Mouse (Mus musculus) cerebellum, postnatal 4 days (tissue): ENCODE data around the gene Cabs1.

Experiments used
- DNase-seq, 2 experiments: peaks; one replicate each; pipeline ENCODE4 v3.0.0; 2022; ENCODE audit warnings: low spot score in 2 of 2, mixed read lengths in 1 of 2

Gene Cabs1

DNA sequence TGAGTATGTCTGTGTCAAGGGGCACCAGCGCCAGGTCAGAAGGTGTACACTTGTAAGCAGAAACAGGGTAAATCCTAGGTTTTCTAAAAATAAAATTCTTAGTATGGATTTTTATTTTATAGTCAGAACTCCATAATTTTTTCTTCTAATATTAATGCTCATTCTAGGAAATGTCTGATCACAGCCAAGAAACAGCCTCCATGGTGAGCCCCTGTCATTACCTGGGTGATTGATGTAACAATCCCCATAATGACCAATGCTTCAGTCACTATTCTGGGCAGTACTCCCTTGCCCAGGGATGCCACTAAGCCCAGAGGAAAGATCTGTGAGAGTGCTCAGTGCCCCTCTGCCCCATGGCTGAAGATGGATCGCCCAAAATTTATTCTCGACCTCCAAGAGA is at the start of gene Cabs1:
Cabs1 (plus strand) TSS at position 301 of the 400 bp plus-strand sequence.
- DNase-seq: no peak

GRCm38 (mm10) chr5:87931603-87932002 is 47.6 kb upstream of the Cabs1 start:
- DNase-seq: no peak

DNA sequence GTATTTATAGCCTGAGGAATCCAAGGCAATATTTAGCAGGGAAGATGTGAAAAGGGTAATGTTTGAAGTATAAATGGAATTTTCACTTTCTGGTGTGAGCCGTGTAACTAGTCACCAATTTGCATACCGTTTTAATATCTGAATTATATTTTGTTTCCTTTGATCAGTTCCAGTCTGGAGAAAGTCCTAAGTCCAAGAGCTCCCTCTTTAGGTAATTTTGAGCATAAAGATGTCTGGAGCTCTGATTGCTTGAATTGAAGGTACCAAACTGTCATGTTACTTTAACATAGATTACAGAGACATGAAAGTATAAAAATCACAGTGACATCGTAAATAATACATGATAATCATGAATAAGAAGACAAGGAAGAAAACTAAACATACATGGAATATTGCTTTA is 38.5 kb upstream of the Cabs1 start:
- DNase-seq: no peak

DNA sequence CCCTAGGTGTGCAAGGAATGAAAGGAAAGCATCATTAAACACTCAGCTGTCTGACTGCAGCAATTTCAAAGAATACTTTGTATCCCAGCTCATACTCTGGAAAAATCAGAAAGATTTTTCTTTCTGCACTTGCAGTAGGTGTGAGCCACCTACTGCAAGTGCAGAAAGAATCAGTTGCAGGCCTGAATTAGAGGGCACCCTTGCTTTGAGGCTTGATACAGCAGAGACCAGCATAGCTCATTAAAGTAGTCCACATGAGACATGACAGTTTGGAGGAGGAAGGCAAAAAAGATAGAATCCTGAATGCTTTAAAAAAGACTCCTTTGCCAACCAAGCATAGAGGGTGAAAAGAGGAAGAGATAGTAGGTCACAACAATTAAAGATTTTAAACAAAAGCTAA is 36.7 kb upstream of the Cabs1 start:
- DNase-seq: no peak

GRCm38 (mm10) chr5:87951836-87952235 is 27.4 kb upstream of the Cabs1 start:
- DNase-seq: no peak

- DNase-seq: no peak
Observed at GRCm38 (mm10) chr5:87969201-87969600, 10.0 kb upstream of the Cabs1 start, which contains the start of the genes 2310003L06Rik and Gm28434. 2310003L06Rik (plus strand) TSS chr5:87969459. Gm28434 (plus strand) TSS chr5:87969517.

GRCm38 (mm10) chr5:87982468-87983214 is 3.4 kb downstream of the Cabs1 start:
- no peak for DNase-seq

DNA sequence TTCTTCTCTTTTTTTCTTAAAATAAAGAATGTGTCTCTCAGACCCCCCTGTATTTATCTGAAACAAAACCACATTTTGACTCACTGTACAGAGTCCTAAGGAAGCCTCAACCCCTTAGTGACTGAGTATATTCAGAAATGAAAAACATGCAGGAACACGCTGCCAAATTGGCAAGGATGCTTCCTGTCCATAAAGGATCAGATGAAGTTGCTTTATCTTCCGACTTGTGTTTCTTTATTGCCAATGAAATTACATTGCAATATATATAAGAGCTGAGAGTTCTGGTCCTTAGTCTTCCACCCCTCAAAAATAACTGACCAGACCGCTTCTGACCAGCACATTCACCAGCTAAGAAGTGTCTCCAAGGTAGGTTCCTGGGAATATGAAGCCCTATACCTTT is 23.0 kb downstream of the Cabs1 start, which contains the start of gene Smr3a:
Smr3a (plus strand) TSS at position 301 of the 400 bp plus-strand sequence.
- no peak for DNase-seq

DNA sequence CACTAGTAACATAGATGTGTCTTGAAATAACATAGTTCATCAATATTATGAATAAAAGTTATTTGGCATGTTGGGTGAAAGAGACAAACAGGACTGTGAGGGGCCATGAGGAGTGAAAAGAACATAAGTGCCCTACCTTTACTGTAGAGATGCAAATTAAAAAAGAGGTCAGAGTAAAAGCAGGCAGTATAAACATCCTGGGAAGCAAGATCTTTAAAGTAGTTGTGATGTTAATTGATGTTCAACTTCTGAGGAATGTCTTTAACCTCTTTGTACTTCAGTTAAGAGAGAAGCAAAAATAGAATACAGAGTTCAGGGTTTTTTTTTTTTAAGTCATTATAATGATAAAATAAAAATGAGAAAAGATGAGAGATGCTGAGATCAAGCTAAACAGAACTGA is 26.0 kb downstream of the Cabs1 start:
- DNase-seq: no peak
